Mouse (Mus musculus): ENCODE measurements around the gene Ccdc50.

Gene Ccdc50

GRCm38 (mm10) chr16:27395251-27396037 lies 6.8 kb downstream of the Ccdc50 start:
- no peak for DNase-seq (ENCODE audit: low spot score in 2 of 2)

GRCm38 (mm10) chr16:27396951-27397350 lies 8.3 kb downstream of the Ccdc50 start:
- DNase-seq (ENCODE audit: low spot score in 2 of 2), result no peak

- DNase-seq (ENCODE audit: low spot score in 2 of 2), result no peak
Observed at GRCm38 (mm10) chr16:27399026-27399718, 10.5 kb downstream of the Ccdc50 start.

- no peak for DNase-seq (ENCODE audit: low spot score in 2 of 2)
Observed at GRCm38 (mm10) chr16:27399719-27400253, 11.1 kb downstream of the Ccdc50 start.

- DNase-seq (ENCODE audit: low spot score in 2 of 2), result no peak
Observed at GRCm38 (mm10) chr16:27401579-27401978, 12.9 kb downstream of the Ccdc50 start.

GRCm38 (mm10) chr16:27404107-27404506 lies 15.4 kb downstream of the Ccdc50 start:
- no peak for DNase-seq (ENCODE audit: low spot score in 2 of 2)

GRCm38 (mm10) chr16:27416937-27417584 lies 28.4 kb downstream of the Ccdc50 start:
- no peak for DNase-seq (ENCODE audit: low spot score in 2 of 2)

GRCm38 (mm10) chr16:27417632-27418031 lies 29.0 kb downstream of the Ccdc50 start:
- no peak for DNase-seq (ENCODE audit: low spot score in 2 of 2)

- DNase-seq (ENCODE audit: low spot score in 2 of 2), result peak; percentile 13 to 36
Observed at GRCm38 (mm10) chr16:27420982-27421381, 32.3 kb downstream of the Ccdc50 start.

GRCm38 (mm10) chr16:27435034-27435433 lies 46.4 kb downstream of the Ccdc50 start:
- DNase-seq (ENCODE audit: low spot score in 2 of 2), result no peak

- peak in 1 of 2 experiments; percentile 12 for DNase-seq (ENCODE audit: low spot score in 2 of 2)
Observed at GRCm38 (mm10) chr16:27443941-27444340, 55.3 kb downstream of the Ccdc50 start.

GRCm38 (mm10) chr16:27449360-27449759 lies 60.7 kb downstream of the Ccdc50 start:
- DNase-seq (ENCODE audit: low spot score in 2 of 2), result no peak

GRCm38 (mm10) chr16:27450655-27451054 lies 62.0 kb downstream of the Ccdc50 start:
- no peak for DNase-seq (ENCODE audit: low spot score in 2 of 2)

GRCm38 (mm10) chr16:27453396-27453795 lies 64.7 kb downstream of the Ccdc50 start:
- DNase-seq (ENCODE audit: low spot score in 2 of 2), result no peak

- no peak for DNase-seq (ENCODE audit: low spot score in 2 of 2)
Observed at GRCm38 (mm10) chr16:27453823-27454222, 65.2 kb downstream of the Ccdc50 start.

GRCm38 (mm10) chr16:27457273-27457672 lies 68.6 kb downstream of the Ccdc50 start:
- DNase-seq (ENCODE audit: low spot score in 2 of 2), result peak; percentile 79 to 83

- DNase-seq (ENCODE audit: low spot score in 2 of 2), result peak; percentile 18 to 23
Observed at GRCm38 (mm10) chr16:27468731-27469130, 80.1 kb downstream of the Ccdc50 start.

- no peak for DNase-seq (ENCODE audit: low spot score in 2 of 2)
Observed at GRCm38 (mm10) chr16:27471389-27471788, 82.7 kb downstream of the Ccdc50 start.

GRCm38 (mm10) chr16:27483834-27484233 lies 95.2 kb downstream of the Ccdc50 start:
- no peak for DNase-seq (ENCODE audit: low spot score in 2 of 2)
